In the genomic region with DNA sequence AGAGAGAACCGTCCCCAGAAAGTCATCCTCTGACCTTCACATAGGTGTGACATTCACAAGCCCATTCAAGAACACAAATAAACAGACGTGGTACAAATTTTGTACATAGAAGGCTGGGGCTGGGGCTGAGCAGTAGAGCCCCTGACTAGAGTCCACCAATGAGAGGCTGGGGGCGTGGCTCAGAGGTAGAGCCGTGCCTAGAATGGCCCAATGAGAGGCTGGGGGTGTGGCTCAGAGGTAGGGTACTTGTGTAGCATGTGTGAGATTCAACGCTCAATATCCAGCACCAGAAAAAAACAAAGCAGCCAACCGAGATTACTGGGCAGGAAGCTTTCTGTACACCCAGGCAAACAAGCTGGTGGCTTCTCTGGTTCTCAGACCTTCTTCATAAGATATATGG, we compare ENCODE assay signal across 27 mouse cellular contexts. TPM values are rescaled to one million over a fixed set of nuclear protein-coding genes. Genes with fewer than 3 reads are reported as not detected.
"Had no signal": no experiment of that assay in that cellular context is flagged by ENCODE, and none has a peak within 500 bp of the region (broad histone marks: within the 10 kb centered on the region; RNA-seq: fewer than 3 reads in every experiment).

No protein-coding gene starts in this region.

- H3K9ac ChIP-seq: liver, embryonic 15.5 days; liver, postnatal 0 days; lung, embryonic 15.5 days; midbrain, embryonic 12.5 days; neural tube, embryonic 13.5 days; neural tube, embryonic 15.5 days had no signal

- H3K9me3 ChIP-seq: liver, embryonic 15.5 days; lung, embryonic 15.5 days; midbrain, embryonic 12.5 days; neural tube, embryonic 13.5 days; neural tube, embryonic 15.5 days had no signal

- H3K27ac ChIP-seq: liver, embryonic 15.5 days; lung, embryonic 15.5 days; macrophage; midbrain, embryonic 12.5 days; neural tube, embryonic 13.5 days; neural tube, embryonic 15.5 days had no signal

- H3K4me2 ChIP-seq: liver, embryonic 15.5 days; lung, embryonic 15.5 days; midbrain, embryonic 12.5 days; neural tube, embryonic 13.5 days; neural tube, embryonic 15.5 days had no signal

- DNase-seq: liver, postnatal 0 days; lung, adult 2 months; lung, postnatal 14 days; lung, postnatal 36 days; midbrain, embryonic 14.5 days; retina, postnatal 1 day; right cerebral cortex, adult 18-20 months; right cerebral cortex, postnatal 25 days; right cerebral cortex, postnatal 4 days; spleen, adult 18-20 months; thymus, adult 18-20 months; thymus, postnatal 25 days; thymus, postnatal 4 days had no signal

- ATAC-seq: liver, postnatal 0 days; lung, postnatal 0 days; midbrain, embryonic 16.5 days had no signal

- H3K4me3 ChIP-seq: liver, embryonic 15.5 days; lung, embryonic 15.5 days; megakaryocyte, embryonic 14.5 days; midbrain, embryonic 12.5 days; myocyte; neural tube, embryonic 13.5 days; neural tube, embryonic 15.5 days had no signal

- H3K4me1 ChIP-seq: liver, embryonic 15.5 days had no signal

- H3K36me3 ChIP-seq: liver, embryonic 15.5 days; lung, embryonic 15.5 days; midbrain, embryonic 12.5 days; neural tube, embryonic 13.5 days; neural tube, embryonic 15.5 days had no signal

RNA-seq across cellular contexts. Expression of gene Lmtk3, which starts 27.8 kb away (rescaled TPM):
- polyA plus RNA-seq: liver, embryonic 15.5 days; liver, postnatal 0 days; thymus, postnatal 0 days had no signal

RNA-seq across cellular contexts. Expression of gene Spaca4, which starts 30.1 kb away (rescaled TPM):
- polyA plus RNA-seq: liver, embryonic 15.5 days; liver, postnatal 0 days; lung, adult 2 months; lung, embryonic 15.5 days; lung, postnatal 0 days; macrophage; midbrain, embryonic 12.5 days; midbrain, embryonic 14.5 days; midbrain, embryonic 16.5 days; myocyte; neural tube, embryonic 11.5 days; neural tube, embryonic 13.5 days; neural tube, embryonic 15.5 days; stomach, embryonic 14.5 days; thymus, postnatal 0 days; urinary bladder, adult 2 months had no signal

RNA-seq across cellular contexts. Expression of gene Fam83e, which starts 34.7 kb away (rescaled TPM):
- polyA plus RNA-seq: macrophage had no signal
